Mouse (Mus musculus): ENCODE results near the gene Nrxn3.

Nrxn3 gene

GRCm38 (mm10) chr12:89049279-89049678, 326.6 kb downstream of the Nrxn3 start:
- no peak for DNase-seq (ENCODE audit: low read depth, low spot score)

GRCm38 (mm10) chr12:89049686-89050085, 327.0 kb downstream of the Nrxn3 start:
- DNase-seq (ENCODE audit: low read depth, low spot score): no peak

GRCm38 (mm10) chr12:89072436-89072835, 349.8 kb downstream of the Nrxn3 start:
- DNase-seq (ENCODE audit: low read depth, low spot score): no peak

GRCm38 (mm10) chr12:89073167-89073743, 350.6 kb downstream of the Nrxn3 start:
- no peak for DNase-seq (ENCODE audit: low read depth, low spot score)

- no peak for DNase-seq (ENCODE audit: low read depth, low spot score)
Observed at GRCm38 (mm10) chr12:89074551-89075295, 352.0 kb downstream of the Nrxn3 start.

GRCm38 (mm10) chr12:89093806-89094479, 371.3 kb downstream of the Nrxn3 start:
- DNase-seq (ENCODE audit: low read depth, low spot score): no peak

GRCm38 (mm10) chr12:89097561-89097960, 374.9 kb downstream of the Nrxn3 start:
- DNase-seq (ENCODE audit: low read depth, low spot score): no peak

- DNase-seq (ENCODE audit: low read depth, low spot score): no peak
Observed at GRCm38 (mm10) chr12:89106029-89106733, 383.5 kb downstream of the Nrxn3 start.

- no peak for DNase-seq (ENCODE audit: low read depth, low spot score)
Observed at GRCm38 (mm10) chr12:89106881-89107584, 384.4 kb downstream of the Nrxn3 start.

GRCm38 (mm10) chr12:89109779-89110335, 387.2 kb downstream of the Nrxn3 start:
- DNase-seq (ENCODE audit: low read depth, low spot score): no peak

GRCm38 (mm10) chr12:89128602-89129001, 405.9 kb downstream of the Nrxn3 start:
- DNase-seq (ENCODE audit: low read depth, low spot score): no peak

- DNase-seq (ENCODE audit: low read depth, low spot score): no peak
Observed at GRCm38 (mm10) chr12:89129139-89129907, 406.6 kb downstream of the Nrxn3 start.

- peak; percentile 18 for DNase-seq (ENCODE audit: low read depth, low spot score)
Observed at GRCm38 (mm10) chr12:89134333-89134732, 411.7 kb downstream of the Nrxn3 start.

- DNase-seq (ENCODE audit: low read depth, low spot score): no peak
Observed at GRCm38 (mm10) chr12:89134774-89135307, 412.2 kb downstream of the Nrxn3 start.

GRCm38 (mm10) chr12:89148974-89149411, 426.3 kb downstream of the Nrxn3 start:
- no peak for DNase-seq (ENCODE audit: low read depth, low spot score)

- DNase-seq (ENCODE audit: low read depth, low spot score): no peak
Observed at GRCm38 (mm10) chr12:89149455-89149854, 426.8 kb downstream of the Nrxn3 start.

GRCm38 (mm10) chr12:89156086-89156757, 433.5 kb downstream of the Nrxn3 start:
- DNase-seq (ENCODE audit: low read depth, low spot score): no peak

- DNase-seq (ENCODE audit: low read depth, low spot score): no peak
Observed at GRCm38 (mm10) chr12:89159353-89159752, 436.7 kb downstream of the Nrxn3 start.

All from CD4-positive helper T cell, adult 2 months (primary cell).